Mouse (Mus musculus) lung, adult 2 months (tissue): ENCODE measurements around the gene Ptprcap. TPM values are rescaled to one million over a fixed set of nuclear protein-coding genes. Genes with fewer than 3 reads are reported as not detected.

ENCODE experiments used
- DNase-seq: peaks from one replicate; pipeline ENCODE4 v3.0.0; 2022
- H3K4me1 ChIP-seq: fragments of 200-500 bp; 2 replicates; pipeline ENCODE4 v1.6.1; 2011; ENCODE audit warnings: low read length; ENCODE audit not compliant: control insufficient read depth, insufficient read depth
- H3K4me3 ChIP-seq: fragments of 200-500 bp; replicated peaks from 2 replicates; pipeline ENCODE3; 2011; ENCODE audit warnings: low read depth, mild to moderate bottlenecking, control low read depth, low read length; ENCODE audit errors: extremely low read depth
- CTCF ChIP-seq: fragments of 200-500 bp; IDR thresholded peaks from 2 replicates; pipeline ENCODE4 v1.5.1; 2011; ENCODE audit warnings: mild to moderate bottlenecking, low read length, control low read depth; ENCODE audit not compliant: insufficient read depth
- POLR2A ChIP-seq: fragments of 200-500 bp; IDR thresholded peaks from 2 replicates; pipeline ENCODE4 v1.6.1; 2011; ENCODE audit warnings: low read depth, mild to moderate bottlenecking, control low read depth, low read length, borderline replicate concordance; ENCODE audit errors: extremely low read depth
- WGBS: fragments of 180-500 bp; shearing (Covaris S2); methylation state at CpG from one replicate; pipeline ENCODE4 v1.1.7; 2018; 5-methylcytosine and 5-hydroxymethylcytosine counted together
- polyA plus RNA-seq: library from polyadenylated mRNA; depleted of rRNA; stranded (reverse); fragments of >200 nt; gene quantifications from 2 replicates; pipeline ENCODE4 v1.2.3, GENCODE M21; 2012

Ptprcap gene
- polyA plus RNA-seq, 1 experiment: 55.0 TPM

DNA sequence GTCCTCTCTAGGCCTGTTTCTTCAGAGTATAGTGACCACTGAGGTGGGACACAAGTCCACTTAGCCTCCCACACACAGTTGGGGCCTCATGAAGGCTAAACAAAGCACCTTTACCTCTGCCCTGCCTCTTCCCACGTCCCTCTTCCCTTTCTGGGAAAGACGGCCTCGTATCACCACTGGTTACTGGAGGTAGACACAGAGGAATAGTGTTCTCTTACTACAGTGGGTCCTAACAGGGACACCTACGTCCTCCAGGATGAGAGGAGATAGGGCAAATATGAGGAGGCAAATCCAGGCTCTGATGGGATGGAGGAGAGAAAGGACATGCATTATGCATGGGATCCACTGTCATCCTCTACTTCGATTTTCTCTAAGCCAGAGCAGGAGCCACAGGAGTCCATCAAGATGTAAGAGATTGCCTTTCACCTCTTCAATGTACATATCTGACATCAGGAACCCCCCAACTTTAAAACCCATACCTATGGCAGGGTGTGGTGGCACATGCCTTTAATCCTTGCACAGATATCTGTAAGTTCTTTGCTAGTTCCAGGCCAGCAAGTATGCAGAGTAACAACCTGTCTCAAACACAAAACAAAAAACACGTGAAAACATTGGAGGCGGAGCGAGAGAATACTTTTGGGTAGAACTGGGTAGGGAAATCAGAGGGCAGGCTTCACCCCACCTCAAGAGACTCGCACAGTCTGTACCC, 5.5 kb upstream of the Ptprcap start:
- H3K4me1 ChIP-seq: peaks cover 10% of the 10 kb centered on the region
- 41% methylated on average over 9 of the region's 9 CpGs for WGBS

DNA sequence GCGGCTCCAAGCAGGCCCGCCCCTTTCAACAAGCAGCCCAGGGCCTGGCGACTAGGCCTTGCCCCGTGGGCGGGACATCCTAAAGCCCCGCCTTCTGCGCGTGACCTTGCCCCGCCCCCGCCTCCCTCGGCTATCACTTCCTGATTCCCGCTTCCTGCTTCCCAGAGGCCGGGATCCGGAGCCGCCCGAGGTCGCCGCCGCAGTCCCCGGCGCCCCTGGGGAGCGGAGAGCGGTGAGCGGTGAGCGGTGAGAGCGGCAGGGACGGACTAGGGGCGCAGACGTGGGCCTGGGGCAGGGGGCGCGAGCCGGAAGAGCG, 5.0 kb upstream of the Ptprcap start, which contains the start of gene Coro1b:
TSS of gene Coro1b (plus strand) at position 129 of the 316 bp plus-strand sequence.
- Histone ChIP-seq H3K4me3 (peak within 1 kb of the TSS; percentile 76), H3K4me1 (peaks cover 10% of the 10 kb centered on the region)
- no peak for TF ChIP-seq CTCF
- TF ChIP-seq POLR2A: peak; percentile 84
- WGBS: under 1% methylated on average over 31 of the region's 33 CpGs
- peak; percentile 99 for DNase-seq

More for the DNA sequence above, 5.5 kb upstream of the Ptprcap start:
- no peak overlapping the region for H3K4me3 ChIP-seq
- TF ChIP-seq POLR2A (no peak), CTCF (no peak)
- no peak for DNase-seq

DNA sequence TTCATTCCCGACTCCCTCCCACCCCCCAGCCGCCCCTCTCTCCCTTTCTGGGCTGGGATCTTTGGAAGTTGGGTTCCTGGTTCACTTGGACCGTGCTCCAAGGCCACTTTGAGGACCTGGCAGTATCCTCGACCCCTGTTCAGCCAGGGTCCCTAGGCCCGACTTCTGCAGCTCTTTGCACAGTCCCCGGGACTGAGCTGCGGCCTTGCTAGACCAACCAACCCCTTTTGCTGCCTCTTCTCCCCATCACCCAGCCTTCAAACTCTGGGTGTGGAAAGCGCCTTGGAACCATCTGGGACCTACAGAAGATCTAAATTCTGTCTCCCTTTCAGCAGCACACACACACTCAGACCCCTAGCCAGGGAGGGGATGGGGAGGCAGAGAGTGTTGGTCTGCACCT, 4.6 kb upstream of the Ptprcap start:
- WGBS: 2% methylated on average over 8 of the region's 8 CpGs
- Histone ChIP-seq H3K4me1 (peaks cover 10% of the 10 kb centered on the region), H3K4me3 (peak overlapping the region; percentile 76)
- no peak for TF ChIP-seq POLR2A
- TF ChIP-seq CTCF: no peak
- no peak for DNase-seq

DNA sequence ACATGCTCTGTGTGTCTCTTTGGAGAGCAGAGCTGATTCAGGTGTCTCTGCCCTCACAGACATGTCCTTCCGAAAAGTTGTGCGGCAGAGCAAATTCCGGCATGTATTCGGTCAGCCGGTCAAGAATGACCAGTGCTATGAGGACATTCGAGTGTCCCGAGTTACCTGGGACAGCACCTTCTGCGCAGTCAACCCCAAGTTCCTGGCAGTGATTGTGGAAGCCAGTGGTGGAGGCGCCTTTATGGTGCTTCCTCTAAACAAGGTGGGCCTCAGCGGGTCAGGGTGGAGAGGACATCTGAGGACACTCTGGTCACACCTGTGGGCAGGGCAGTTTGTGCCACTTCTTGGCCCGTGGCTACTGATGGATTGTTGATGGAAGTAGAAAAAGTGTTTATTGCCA, 4.1 kb upstream of the Ptprcap start:
- peaks cover 10% of the 10 kb centered on the region for H3K4me1 ChIP-seq
- DNase-seq: no peak
- WGBS: 65% methylated on average over 11 of the region's 11 CpGs

GRCm38 (mm10) chr19:4149764-4150461, 3.5 kb upstream of the Ptprcap start:
- peaks cover 10% of the 10 kb centered on the region for H3K4me1 ChIP-seq
- WGBS: 91% methylated on average over 17 of the region's 17 CpGs
- DNase-seq: no peak
- no peak overlapping the region for H3K4me3 ChIP-seq
- no peak for TF ChIP-seq CTCF
- no peak for TF ChIP-seq POLR2A

More for the DNA sequence above, 4.1 kb upstream of the Ptprcap start:
- H3K4me3 ChIP-seq: peak overlapping the region; percentile 76
- TF ChIP-seq CTCF: no peak
- no peak for TF ChIP-seq POLR2A

- DNase-seq: no peak
- Histone ChIP-seq H3K4me3 (no peak overlapping the region), H3K4me1 (peaks cover 10% of the 10 kb centered on the region)
- TF ChIP-seq POLR2A (no peak), CTCF (no peak)
- 85% methylated on average over 22 of the region's 22 CpGs for WGBS
These were observed 2.6 kb upstream of the Ptprcap start for GRCm38 (mm10) chr19:4150567-4151487.

DNA sequence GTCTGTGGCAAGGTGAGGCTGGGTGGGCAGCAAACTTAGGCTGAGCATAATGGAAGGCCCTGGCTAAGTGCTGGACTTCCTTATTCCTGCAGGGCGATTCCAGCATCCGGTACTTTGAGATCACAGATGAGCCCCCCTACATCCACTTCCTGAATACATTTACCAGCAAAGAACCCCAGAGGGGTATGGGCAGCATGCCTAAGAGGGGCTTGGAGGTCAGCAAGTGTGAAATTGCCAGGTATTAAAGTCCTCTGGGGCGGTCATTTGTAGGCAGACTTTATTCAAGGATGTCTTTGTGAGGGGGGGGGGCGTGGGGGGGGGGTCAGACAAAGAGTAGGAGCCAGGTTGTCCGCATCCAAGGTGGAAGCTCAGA, 1.9 kb upstream of the Ptprcap start:
- DNase-seq: no peak
- Histone ChIP-seq H3K4me3 (no peak overlapping the region), H3K4me1 (peaks cover 10% of the 10 kb centered on the region)
- no peak for TF ChIP-seq POLR2A
- TF ChIP-seq CTCF: no peak
- WGBS: 72% methylated on average over 5 of the region's 5 CpGs

GRCm38 (mm10) chr19:4151898-4152297, 1.5 kb upstream of the Ptprcap start:
- 82% methylated on average over 5 of the region's 5 CpGs for WGBS
- TF ChIP-seq POLR2A: no peak
- no peak for TF ChIP-seq CTCF
- no peak overlapping the region for H3K4me3 ChIP-seq
- H3K4me1 ChIP-seq: peaks cover 10% of the 10 kb centered on the region
- no peak for DNase-seq
